Mouse (Mus musculus) heart, embryonic 15.5 days (tissue): ENCODE results near the gene Ano1. TPM values are rescaled to one million over a fixed set of nuclear protein-coding genes. Genes with fewer than 3 reads are reported as not detected.

Experiments
- ATAC-seq: fragments of 200-750 bp; cut with Nextera tagmentation; replicated peaks from 2 replicates; pipeline ENCODE4 v1.8.0; 2017; ENCODE audit warnings: low read depth, moderate TSS enrichment; ENCODE audit not compliant: insufficient number of reproducible peaks, insufficient read depth, low FRiP score
- H3K27ac ChIP-seq: fragments of 300-500 bp; sonication (generic); 2 replicates; pipeline ENCODE4 v1.5.1; 2015; ENCODE audit warnings: mild to moderate bottlenecking, inconsistent platforms
- H3K27me3 ChIP-seq: fragments of 300-500 bp; sonication (generic); 2 replicates; pipeline ENCODE4 v1.6.1; 2015; ENCODE audit warnings: inconsistent platforms
- H3K36me3 ChIP-seq: fragments of 300-500 bp; sonication (generic); 2 replicates; pipeline ENCODE4 v1.6.1; 2015; ENCODE audit warnings: mild to moderate bottlenecking, inconsistent platforms
- H3K4me1 ChIP-seq: fragments of 300-500 bp; sonication (generic); replicated peaks from 2 replicates; pipeline ENCODE4 v1.6.1; 2015; ENCODE audit warnings: inconsistent platforms
- H3K4me2 ChIP-seq: fragments of 300-500 bp; sonication (generic); 2 replicates; pipeline ENCODE4 v1.6.1; 2015; ENCODE audit warnings: inconsistent platforms, mild to moderate bottlenecking, moderate library complexity
- H3K4me3 ChIP-seq: fragments of 300-500 bp; sonication (generic); 2 replicates; pipeline ENCODE4 v1.5.1; 2015; ENCODE audit warnings: mild to moderate bottlenecking, inconsistent platforms
- H3K9ac ChIP-seq: fragments of 300-500 bp; sonication (generic); 2 replicates; pipeline ENCODE4 v1.6.1; 2015; ENCODE audit warnings: mild to moderate bottlenecking, inconsistent platforms
- H3K9me3 ChIP-seq: fragments of 300-500 bp; sonication (generic); replicated peaks from 2 replicates; pipeline ENCODE4 v1.6.1; 2016; ENCODE audit warnings: inconsistent platforms
- WGBS: fragments of 180-500 bp; shearing (Covaris S2); methylation state at CpG from one replicate; pipeline ENCODE4 v1.1.7; 2015; ENCODE audit warnings: mixed read lengths; 5-methylcytosine and 5-hydroxymethylcytosine counted together
- polyA plus RNA-seq: library from polyadenylated mRNA; unstranded; fragments of >200 nt; fragmentation: Nextera tagmentation; extraction: Ambion mirVana; gene quantifications from 2 replicates; pipeline ENCODE4 v1.2.1, GENCODE M21; 2015

Gene Ano1
- polyA plus RNA-seq, 1 experiment from 2014 or later = 8.1 TPM

GRCm38 (mm10) chr7:144581559-144582283 is 170.1 kb downstream of the Ano1 start:
- peak overlapping the region; percentile 89 for H3K4me2 ChIP-seq
- peak overlapping the region; percentile 90 for H3K4me3 ChIP-seq
- under 1% methylated on average over 43 of the region's 43 CpGs for WGBS
- peaks cover 33% of the 10 kb centered on the region for H3K4me1 ChIP-seq
- H3K27me3 ChIP-seq = peaks cover 16% of the 10 kb centered on the region
- H3K27ac ChIP-seq = peak overlapping the region; percentile 97
- H3K9ac ChIP-seq = peak overlapping the region; percentile 82
- peak; percentile 85 for ATAC-seq
- H3K9me3 ChIP-seq = no peaks in the 10 kb centered on the region
- H3K36me3 ChIP-seq = peaks cover 8% of the 10 kb centered on the region; the same call in 1 of the 2 replicates

- Histone ChIP-seq H3K36me3 (peaks cover 8% of the 10 kb centered on the region; the same call in 1 of the 2 replicates), H3K9me3 (no peaks in the 10 kb centered on the region), H3K4me3 (no peak overlapping the region), H3K9ac (no peak overlapping the region), H3K4me2 (no peak overlapping the region), H3K4me1 (peaks cover 29% of the 10 kb centered on the region), H3K27ac (peak overlapping the region; percentile 74), H3K27me3 (no peaks in the 10 kb centered on the region)
- 53% methylated on average over 5 of the region's 5 CpGs for WGBS
- ATAC-seq = no peak; the same call in 1 of the 2 replicates
These were observed 173.9 kb downstream of the Ano1 start for GRCm38 (mm10) chr7:144577876-144578275.

GRCm38 (mm10) chr7:144572234-144572633 is 179.5 kb downstream of the Ano1 start:
- Histone ChIP-seq H3K4me2 (no peak overlapping the region), H3K9ac (no peak overlapping the region), H3K4me3 (no peak overlapping the region), H3K9me3 (no peaks in the 10 kb centered on the region), H3K36me3 (no peaks in the 10 kb centered on the region), H3K4me1 (peaks cover 15% of the 10 kb centered on the region), H3K27me3 (no peaks in the 10 kb centered on the region), H3K27ac (no peak overlapping the region)
- ATAC-seq = no peak
- WGBS = 80% methylated on average over 5 of the region's 5 CpGs

- Histone ChIP-seq H3K27ac (no peak overlapping the region), H3K27me3 (no peaks in the 10 kb centered on the region), H3K9me3 (no peaks in the 10 kb centered on the region), H3K4me1 (peaks cover 10% of the 10 kb centered on the region), H3K4me3 (no peak overlapping the region), H3K9ac (no peak overlapping the region), H3K36me3 (no peaks in the 10 kb centered on the region), H3K4me2 (no peak overlapping the region)
- no peak for ATAC-seq
These were observed 180.2 kb downstream of the Ano1 start for GRCm38 (mm10) chr7:144571598-144571997.

- Histone ChIP-seq H3K4me1 (peaks cover 11% of the 10 kb centered on the region), H3K36me3 (no peaks in the 10 kb centered on the region), H3K4me3 (no peak overlapping the region), H3K4me2 (no peak overlapping the region), H3K9ac (no peak overlapping the region), H3K27me3 (no peaks in the 10 kb centered on the region), H3K27ac (peak overlapping the region; percentile 48; the same call in 1 of the 2 replicates), H3K9me3 (no peaks in the 10 kb centered on the region)
- ATAC-seq = peak; percentile 67
- WGBS = 33% methylated on average over 7 of the region's 7 CpGs
These were observed 182.3 kb downstream of the Ano1 start for GRCm38 (mm10) chr7:144569428-144569827.

- no peak for ATAC-seq
- Histone ChIP-seq H3K4me2 (no peak overlapping the region), H3K4me1 (peaks cover 21% of the 10 kb centered on the region), H3K27me3 (no peaks in the 10 kb centered on the region), H3K27ac (no peak overlapping the region), H3K9ac (no peak overlapping the region), H3K9me3 (no peaks in the 10 kb centered on the region), H3K36me3 (no peaks in the 10 kb centered on the region), H3K4me3 (no peak overlapping the region)
These were observed 183.7 kb downstream of the Ano1 start for GRCm38 (mm10) chr7:144568091-144568490.

GRCm38 (mm10) chr7:144566921-144567682 is 184.7 kb downstream of the Ano1 start:
- H3K4me1 ChIP-seq = peaks cover 21% of the 10 kb centered on the region
- no peak for ATAC-seq
- H3K9ac ChIP-seq = no peak overlapping the region
- no peak overlapping the region for H3K4me3 ChIP-seq
- no peaks in the 10 kb centered on the region for H3K9me3 ChIP-seq
- H3K27me3 ChIP-seq = no peaks in the 10 kb centered on the region
- no peak overlapping the region for H3K27ac ChIP-seq
- H3K4me2 ChIP-seq = no peak overlapping the region
- WGBS = 64% methylated on average over 3 of the region's 3 CpGs
- no peaks in the 10 kb centered on the region for H3K36me3 ChIP-seq

- Histone ChIP-seq H3K4me1 (peaks cover 11% of the 10 kb centered on the region; the same call in 1 of the 2 replicates), H3K36me3 (no peaks in the 10 kb centered on the region), H3K9ac (no peak overlapping the region), H3K9me3 (no peaks in the 10 kb centered on the region), H3K27ac (no peak overlapping the region), H3K27me3 (no peaks in the 10 kb centered on the region), H3K4me2 (no peak overlapping the region), H3K4me3 (no peak overlapping the region)
- WGBS = 49% methylated on average over 9 of the region's 9 CpGs
- peak; percentile 1; the same call in 1 of the 2 replicates for ATAC-seq
These were observed 188.2 kb downstream of the Ano1 start for GRCm38 (mm10) chr7:144563456-144564155.

- no peak overlapping the region for H3K27ac ChIP-seq
- no peaks in the 10 kb centered on the region for H3K36me3 ChIP-seq
- H3K27me3 ChIP-seq = no peaks in the 10 kb centered on the region
- 21% methylated on average over 3 of the region's 3 CpGs for WGBS
- no peak overlapping the region for H3K4me3 ChIP-seq
- no peak overlapping the region for H3K9ac ChIP-seq
- no peak for ATAC-seq
- peaks cover 11% of the 10 kb centered on the region; the same call in 1 of the 2 replicates for H3K4me1 ChIP-seq
- no peak overlapping the region for H3K4me2 ChIP-seq
- H3K9me3 ChIP-seq = no peaks in the 10 kb centered on the region
These were observed 189.8 kb downstream of the Ano1 start for GRCm38 (mm10) chr7:144562016-144562415.

GRCm38 (mm10) chr7:144560594-144560993 is 191.2 kb downstream of the Ano1 start:
- H3K4me1 ChIP-seq = peaks cover 11% of the 10 kb centered on the region; the same call in 1 of the 2 replicates
- no peak overlapping the region for H3K27ac ChIP-seq
- no peak overlapping the region for H3K4me3 ChIP-seq
- no peaks in the 10 kb centered on the region for H3K9me3 ChIP-seq
- no peak overlapping the region for H3K4me2 ChIP-seq
- no peak overlapping the region for H3K9ac ChIP-seq
- 81% methylated on average over 4 of the region's 4 CpGs for WGBS
- H3K27me3 ChIP-seq = no peaks in the 10 kb centered on the region
- ATAC-seq = no peak
- no peaks in the 10 kb centered on the region for H3K36me3 ChIP-seq

GRCm38 (mm10) chr7:144558552-144558951 is 193.2 kb downstream of the Ano1 start:
- Histone ChIP-seq H3K36me3 (no peaks in the 10 kb centered on the region), H3K27me3 (no peaks in the 10 kb centered on the region), H3K9ac (no peak overlapping the region), H3K9me3 (no peaks in the 10 kb centered on the region), H3K4me1 (peaks cover 7% of the 10 kb centered on the region; the same call in 1 of the 2 replicates), H3K4me3 (no peak overlapping the region), H3K4me2 (no peak overlapping the region), H3K27ac (no peak overlapping the region)
- 57% methylated on average over 6 of the region's 6 CpGs for WGBS
- ATAC-seq = no peak
